Mouse (Mus musculus): ENCODE data around the gene Dusp3.

DNA sequence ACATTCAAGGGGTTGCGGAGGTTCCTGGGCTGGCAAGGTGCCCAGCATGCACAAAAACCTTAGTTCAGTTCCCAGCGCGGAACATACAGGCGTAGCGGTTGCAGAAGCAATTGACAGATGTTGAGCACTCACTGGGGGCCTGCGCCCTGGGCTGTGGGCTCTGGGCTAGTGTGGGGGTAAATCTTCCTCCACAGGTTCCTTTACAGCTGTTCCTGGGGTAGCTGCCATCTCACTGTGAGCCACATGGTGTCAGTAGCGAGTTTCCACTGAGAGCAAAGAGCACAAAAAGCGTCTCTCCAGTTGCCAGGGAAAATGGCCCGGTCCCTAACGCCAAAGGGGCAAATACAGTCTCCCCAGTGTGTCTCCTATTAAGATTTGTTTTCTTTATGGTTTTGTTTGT is 823 bp downstream of the Dusp3 start:
- TF ChIP-seq MAX (IDR thresholded peaks at IDR 0.05) (peak; percentile 57), CTCF (IDR thresholded peaks at IDR 0.05; ENCODE audit: control insufficient read depth, insufficient read depth, insufficient read length) (peak; percentile 75), MYOG (IDR thresholded peaks at IDR 0.05; ENCODE audit: control insufficient read depth, extremely low read depth, insufficient read length) (no peak), USF1 (IDR thresholded peaks at IDR 0.05; ENCODE audit: low read depth) (no peak), FOSL1 (IDR thresholded peaks at IDR 0.05; ENCODE audit: insufficient read depth, low read length, poor library complexity, severe bottlenecking) (no peak)
